Mouse (Mus musculus) urinary bladder, postnatal 10 days (tissue): ENCODE data around the gene Asphd1.

ENCODE experiments used
- DNase-seq: peaks from one replicate; pipeline ENCODE4 v3.0.0; 2022; ENCODE audit warnings: low spot score

The Asphd1 gene

DNA sequence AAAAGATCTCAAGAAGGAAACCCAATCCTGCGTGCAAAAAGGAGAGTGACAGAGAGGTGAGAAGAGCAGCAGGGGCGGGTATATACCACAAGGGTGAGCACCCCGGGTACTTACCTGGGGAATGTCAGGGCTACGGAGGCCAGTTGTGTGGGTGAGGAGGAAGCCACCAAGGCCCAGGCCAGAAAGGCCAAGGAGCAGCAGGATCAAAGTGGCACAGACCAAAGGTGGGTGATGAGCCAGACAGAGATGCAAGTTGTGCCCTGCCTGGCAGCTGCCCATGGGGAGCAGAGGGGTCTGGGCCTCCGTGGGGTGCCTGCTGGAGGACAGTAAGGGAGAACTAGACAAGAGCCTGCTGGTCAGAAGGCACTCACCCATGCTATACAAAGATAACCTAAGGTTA lies 52.5 kb downstream of the Asphd1 start:
- no peak for DNase-seq
